ENCODE assay signal across 10 mouse cellular contexts in genomic region chr7:101324142-101324962, GRCm38 (mm10). TPM values are rescaled to one million over a fixed set of nuclear protein-coding genes. Genes with fewer than 3 reads are reported as not detected.
A peak's percentile ranks its signal among the peaks of the same experiment; 100 is the strongest.
DNase-seq lines count a peak whose midpoint lies in the region.
"Had no signal": no experiment of that assay in that cellular context is flagged by ENCODE, and none has a peak within 500 bp of the region (broad histone marks: within the 10 kb centered on the region; RNA-seq: fewer than 3 reads in every experiment).

No protein-coding gene starts in this region.

- DNase-seq in adrenal gland, adult 2 months = peak; percentile 39
- DNase-seq in adrenal gland, adult 8-10 months = no peak
- peak; percentile 25 to 58 for DNase-seq in heart, postnatal 14 days
- DNase-seq in heart, adult 8-10 months (ENCODE audit: low spot score) = no peak
- peak; percentile 53 for DNase-seq in urinary bladder, postnatal 14 days (ENCODE audit: low spot score)
- DNase-seq in urinary bladder, postnatal 25 days (ENCODE audit: low spot score) = no peak
- no peak for DNase-seq in embryo, embryonic 10.5 days (ENCODE audit: low spot score)
- no peak for DNase-seq in lung, postnatal 10 days
- DNase-seq: right cerebral cortex, postnatal 4 days; thymus, postnatal 25 days had no signal

- intact Hi-C loops in heart, postnatal 14 days (cut with DNase I) = no loop called here

RNA-seq across cellular contexts. Expression of gene Stard10, which starts 7.5 kb away (rescaled TPM):
- total RNA-seq in adrenal gland, adult 2 months (2021) = 10 to 100 TPM; 29.9 to 78.1 TPM
- 27.6 and 46.9 TPM in 2 replicates for polyA plus RNA-seq in adrenal gland, adult 2 months (2012; rRNA removed)
- total RNA-seq in adrenal gland, adult 8-10 months (2022) = 100 to 1,000 TPM in 2 of 4 experiments, 10 to 100 TPM in 2; 39.3 to 195 (median 109) TPM
- total RNA-seq in heart, postnatal 14 days (2021) = 10 to 100 TPM; 17.0 to 40.3 TPM
- 10 to 100 TPM; 57.4 to 86.0 (median 69.5) TPM for total RNA-seq in heart, adult 8-10 months (2022)

RNA-seq across cellular contexts. Expression of gene Atg16l2, which starts 22.3 kb away (rescaled TPM):
- 10 to 100 TPM; 17.7 to 22.3 TPM for total RNA-seq in adrenal gland, adult 2 months (2021)
- 17.5 and 19.5 TPM in 2 replicates for polyA plus RNA-seq in adrenal gland, adult 2 months (2012; rRNA removed)
- 10 to 100 TPM; 20.8 to 49.8 (median 33.4) TPM for total RNA-seq in adrenal gland, adult 8-10 months (2022)
- 10 to 100 TPM; 12.4 to 13.5 TPM for total RNA-seq in heart, postnatal 14 days (2021)
- total RNA-seq in heart, adult 8-10 months (2022) = 10 to 100 TPM in 2 of 4 experiments, 1 to 10 TPM in 2; 5.7 to 12.3 (median 9.3) TPM

RNA-seq across cellular contexts. Expression of gene Arap1, which starts 23.5 kb away (rescaled TPM):
- total RNA-seq in adrenal gland, adult 2 months (2021) = 10 to 100 TPM; 31.2 to 49.8 TPM
- 58.4 and 60.7 TPM in 2 replicates for polyA plus RNA-seq in adrenal gland, adult 2 months (2012; rRNA removed)
- 10 to 100 TPM; 34.8 to 67.7 (median 49.6) TPM for total RNA-seq in adrenal gland, adult 8-10 months (2022)
- total RNA-seq in heart, postnatal 14 days (2021) = 10 to 100 TPM; 38.6 to 41.8 TPM
- total RNA-seq in heart, adult 8-10 months (2022) = 10 to 100 TPM; 27.2 to 40.0 (median 28.4) TPM

Comparison
In these comparisons a context has a peak if more than half of its experiments do, and no peak if none do; other contexts are left out.
1. DNase-seq: peak in adrenal gland, adult 2 months (single experiment), heart, postnatal 14 days (2 of 2) and urinary bladder, postnatal 14 days (single experiment); none in adrenal gland, adult 8-10 months (single experiment), heart, adult 8-10 months (single experiment), urinary bladder, postnatal 25 days (single experiment), embryo, embryonic 10.5 days (single experiment) and lung, postnatal 10 days (single experiment).